Mouse (Mus musculus) embryonic fibroblast, embryonic 13.5 days (primary cell): ENCODE data around the gene Gorasp1.

Source experiments
- CTCF ChIP-seq: IDR thresholded peaks from 2 replicates; pipeline ENCODE4 v1.5.1; 2011; ENCODE audit warnings: mild to moderate bottlenecking, control low read depth, low read length, moderate library complexity, borderline replicate concordance; ENCODE audit not compliant: insufficient read depth
- POLR2A ChIP-seq: IDR thresholded peaks from 2 replicates; pipeline ENCODE4 v1.6.1; 2011; ENCODE audit warnings: low read depth, mild to moderate bottlenecking, control low read depth, low read length, moderate library complexity

- TF ChIP-seq POLR2A (no peak), CTCF (no peak)
Measured at GRCm38 (mm10) chr9:119969811-119970210, 32.4 kb upstream of the Gorasp1 start.
